Mouse (Mus musculus): ENCODE measurements around the gene Atxn7. TPM values are rescaled to one million over a fixed set of nuclear protein-coding genes. Genes with fewer than 3 reads are reported as not detected.

Atxn7 gene
- total RNA-seq, 2 experiments from 2014 or later = 17.2 to 22.8 TPM

GRCm38 (mm10) chr14:14065142-14065498 is 103.9 kb downstream of the Atxn7 start:
- no peak for DNase-seq

DNA sequence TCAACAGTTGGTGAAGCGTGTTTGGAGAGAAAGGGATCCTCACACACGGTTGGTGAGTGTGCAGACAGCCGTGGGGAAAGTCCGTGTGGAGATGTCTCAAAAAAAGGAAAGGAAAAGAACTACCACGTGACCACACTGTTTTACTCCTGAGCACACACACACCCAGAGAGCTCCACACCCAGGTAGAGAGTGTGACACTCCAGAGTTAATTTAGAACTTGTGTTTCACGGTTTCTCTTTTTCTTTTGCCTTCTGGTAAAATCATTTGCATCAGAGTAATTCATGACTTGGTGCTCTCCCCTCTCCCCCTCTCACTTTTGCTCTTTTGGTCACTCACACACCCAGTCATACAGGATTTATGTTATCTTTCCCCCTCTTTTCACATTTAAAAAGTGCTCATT is 105.0 kb downstream of the Atxn7 start:
- DNase-seq = no peak

DNA sequence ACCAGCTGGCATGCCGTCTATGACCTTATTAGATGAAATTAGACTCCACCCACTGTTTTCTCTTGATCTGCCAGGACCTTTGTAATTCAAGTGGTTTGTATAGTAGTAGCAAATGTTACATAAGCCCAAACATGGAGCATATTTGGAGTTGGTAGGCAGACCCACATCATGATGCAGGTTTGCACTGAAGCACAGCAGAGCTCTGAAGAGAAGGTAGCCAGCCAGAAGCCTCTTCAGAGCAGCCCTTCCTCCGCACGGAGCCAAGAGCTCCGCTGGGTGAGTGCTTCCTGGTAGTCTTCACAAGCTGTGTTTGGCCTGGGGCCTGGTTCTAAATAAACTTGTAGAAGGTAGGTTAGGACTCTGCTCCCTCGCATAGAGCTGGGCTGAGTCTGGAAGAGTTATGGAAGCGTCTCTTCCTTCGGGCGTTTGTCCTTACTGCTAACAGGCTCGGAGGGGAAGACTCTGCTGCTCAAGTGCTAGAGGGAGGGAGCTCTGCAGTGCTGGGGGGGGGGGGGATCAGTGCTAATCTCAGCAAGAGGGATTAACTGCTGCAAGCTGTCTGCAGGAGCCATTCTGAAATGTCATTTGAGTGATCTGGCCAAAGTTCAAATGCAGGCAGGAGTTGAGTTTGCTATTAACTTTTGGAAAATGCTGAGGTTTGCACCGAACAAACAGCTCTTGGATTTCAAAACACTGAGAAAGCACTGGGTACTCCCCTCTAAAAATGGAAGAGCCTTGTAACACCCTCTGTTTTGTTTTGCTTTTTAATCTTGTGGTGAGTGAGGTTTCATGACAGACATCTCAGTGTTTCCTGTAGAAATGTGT is 106.6 kb downstream of the Atxn7 start:
- DNase-seq = peak; percentile 40

DNA sequence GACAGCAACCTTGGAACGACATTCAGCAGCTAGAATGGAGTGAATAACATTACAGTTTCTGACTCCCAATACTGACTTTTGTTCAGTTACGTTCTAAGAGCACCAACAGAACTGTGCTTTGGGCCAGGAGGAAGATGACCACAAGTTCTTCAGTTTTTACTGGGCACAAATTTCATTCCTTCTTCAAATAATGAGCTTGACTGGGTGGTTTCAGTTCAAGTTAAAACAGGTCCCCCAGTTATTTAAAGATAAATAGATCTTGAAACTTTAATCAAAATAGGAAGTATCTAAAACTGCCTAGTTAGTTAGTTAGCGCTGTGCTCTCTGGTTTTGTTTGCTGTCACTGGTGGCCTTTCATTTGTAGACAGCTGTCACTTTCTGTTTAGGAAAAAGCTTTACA is 107.3 kb downstream of the Atxn7 start:
- no peak for DNase-seq

DNA sequence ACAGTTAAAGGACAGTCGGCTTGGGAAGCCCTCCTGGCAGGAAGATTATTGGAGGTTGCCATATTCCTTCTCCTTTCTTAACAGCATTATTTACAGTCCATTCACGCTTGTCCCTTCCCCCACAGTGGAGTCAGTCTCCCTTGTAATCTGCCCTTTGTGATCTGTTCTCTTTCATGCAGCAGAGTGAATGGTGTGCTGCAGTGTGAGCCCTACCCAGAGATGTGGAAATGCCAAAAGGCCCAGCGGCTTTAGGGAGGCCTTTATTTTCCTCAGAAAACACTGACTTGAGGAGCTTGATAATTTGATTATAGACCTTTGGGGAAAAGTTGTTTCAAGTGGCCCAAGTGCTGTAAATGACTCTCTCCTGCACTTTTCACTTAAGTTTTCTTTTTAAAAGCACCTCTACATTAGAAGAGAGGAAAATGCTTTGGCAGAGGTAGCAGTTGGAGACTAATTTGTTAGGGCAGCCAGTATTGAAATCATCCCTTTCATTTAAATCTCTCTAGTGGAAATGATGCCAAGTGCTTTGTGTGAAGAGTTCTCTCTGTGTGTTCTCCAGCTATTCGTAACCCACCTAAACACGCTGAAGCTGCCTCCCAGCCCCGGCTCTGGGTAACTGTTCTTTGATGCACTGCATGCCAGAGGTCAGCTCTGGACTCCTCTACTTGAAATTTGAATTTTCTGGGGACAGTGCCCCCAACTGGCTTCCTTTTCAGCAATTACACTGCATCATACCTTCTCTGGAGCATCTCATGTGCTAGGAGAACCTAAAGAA is 109.5 kb downstream of the Atxn7 start:
- no peak for DNase-seq

GRCm38 (mm10) chr14:14071456-14071855 is 110.2 kb downstream of the Atxn7 start:
- DNase-seq = no peak

GRCm38 (mm10) chr14:14080604-14081194 is 119.5 kb downstream of the Atxn7 start:
- no peak for DNase-seq

GRCm38 (mm10) chr14:14083811-14084210 is 122.6 kb downstream of the Atxn7 start:
- DNase-seq = no peak

- DNase-seq = no peak
These were observed 125.5 kb downstream of the Atxn7 start for GRCm38 (mm10) chr14:14086711-14087263.

DNA sequence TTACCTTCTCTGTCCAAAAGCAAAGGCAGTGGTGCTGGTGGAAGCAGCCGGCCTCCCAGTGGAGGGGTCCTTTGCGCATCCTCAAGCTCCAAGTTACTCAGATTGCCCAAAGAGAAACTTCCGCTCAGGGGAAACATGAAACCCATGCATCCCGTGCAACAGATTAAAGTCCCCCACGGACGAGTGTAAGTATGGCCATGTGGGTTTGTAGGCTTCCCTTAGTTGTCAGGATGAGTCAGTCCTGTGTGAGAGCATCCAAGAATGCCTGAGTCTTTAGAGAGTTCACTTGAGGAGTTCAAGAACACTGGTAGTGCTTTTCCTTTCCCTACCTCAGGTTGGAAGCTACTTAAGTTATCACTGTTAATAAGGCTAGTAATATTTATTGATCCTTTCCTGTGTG is 126.1 kb downstream of the Atxn7 start:
- no peak for DNase-seq

DNA sequence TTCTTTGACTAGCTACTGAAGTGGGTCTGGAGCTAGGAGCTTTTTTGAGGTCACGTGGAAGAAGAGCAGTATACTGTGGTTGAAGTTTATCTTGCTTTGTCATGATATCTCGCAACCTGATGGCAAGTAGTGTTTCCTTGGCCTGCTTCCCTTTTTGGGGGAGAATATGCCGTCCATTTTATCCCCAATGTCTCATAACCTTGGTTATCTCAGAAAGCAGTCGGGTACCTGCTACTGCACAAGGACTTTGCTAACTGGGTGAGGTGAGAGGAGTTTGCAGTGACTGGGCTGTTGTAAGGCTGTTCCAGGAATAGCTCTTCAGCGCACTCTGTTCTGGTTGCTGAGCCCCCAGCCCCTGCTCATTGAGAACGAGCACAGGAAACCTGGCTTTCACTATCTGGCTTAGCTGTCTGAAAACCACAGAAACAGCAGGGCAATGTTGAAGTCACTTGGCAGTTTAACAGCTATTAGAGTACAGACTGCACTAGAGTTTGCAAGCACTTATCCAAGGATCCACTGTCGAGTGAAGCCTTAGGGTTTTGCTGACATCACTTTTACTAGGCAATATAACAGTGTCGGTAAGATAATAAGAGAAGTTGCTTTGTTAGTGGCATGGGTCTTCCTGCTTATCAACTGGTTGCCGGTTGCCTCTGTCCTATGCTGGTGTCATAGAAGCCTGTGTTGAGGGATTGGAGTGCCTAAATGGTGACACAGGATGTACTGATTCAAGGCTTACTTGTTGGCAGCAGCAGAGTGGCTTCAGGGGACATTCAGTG is 127.0 kb downstream of the Atxn7 start:
- DNase-seq = no peak

- no peak for DNase-seq
These were observed 129.3 kb downstream of the Atxn7 start for GRCm38 (mm10) chr14:14090571-14090970.

GRCm38 (mm10) chr14:14098330-14098980 is 137.2 kb downstream of the Atxn7 start:
- DNase-seq = peak; percentile 92

GRCm38 (mm10) chr14:14100773-14101280 is 139.6 kb downstream of the Atxn7 start:
- DNase-seq = no peak

DNA sequence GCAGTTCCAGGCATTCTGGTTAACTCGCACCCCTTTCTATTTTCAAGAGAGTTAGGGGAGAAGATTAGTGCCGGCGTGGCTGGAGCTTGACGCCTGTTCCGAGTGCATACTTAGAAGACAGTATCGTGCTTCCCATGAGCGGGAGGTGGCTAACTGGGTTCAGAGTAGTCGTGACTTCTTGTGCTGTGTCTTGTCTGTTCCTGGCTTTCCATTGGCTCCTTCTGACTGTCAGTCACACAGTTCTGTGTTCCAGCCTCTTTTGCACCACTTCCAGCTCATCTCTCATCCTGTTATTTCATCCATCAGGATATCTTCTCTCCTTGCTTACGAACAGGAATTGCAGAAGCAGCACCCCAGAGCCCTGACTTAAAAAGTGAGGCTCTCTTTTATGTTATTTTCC is 140.1 kb downstream of the Atxn7 start:
- no peak for DNase-seq

DNA sequence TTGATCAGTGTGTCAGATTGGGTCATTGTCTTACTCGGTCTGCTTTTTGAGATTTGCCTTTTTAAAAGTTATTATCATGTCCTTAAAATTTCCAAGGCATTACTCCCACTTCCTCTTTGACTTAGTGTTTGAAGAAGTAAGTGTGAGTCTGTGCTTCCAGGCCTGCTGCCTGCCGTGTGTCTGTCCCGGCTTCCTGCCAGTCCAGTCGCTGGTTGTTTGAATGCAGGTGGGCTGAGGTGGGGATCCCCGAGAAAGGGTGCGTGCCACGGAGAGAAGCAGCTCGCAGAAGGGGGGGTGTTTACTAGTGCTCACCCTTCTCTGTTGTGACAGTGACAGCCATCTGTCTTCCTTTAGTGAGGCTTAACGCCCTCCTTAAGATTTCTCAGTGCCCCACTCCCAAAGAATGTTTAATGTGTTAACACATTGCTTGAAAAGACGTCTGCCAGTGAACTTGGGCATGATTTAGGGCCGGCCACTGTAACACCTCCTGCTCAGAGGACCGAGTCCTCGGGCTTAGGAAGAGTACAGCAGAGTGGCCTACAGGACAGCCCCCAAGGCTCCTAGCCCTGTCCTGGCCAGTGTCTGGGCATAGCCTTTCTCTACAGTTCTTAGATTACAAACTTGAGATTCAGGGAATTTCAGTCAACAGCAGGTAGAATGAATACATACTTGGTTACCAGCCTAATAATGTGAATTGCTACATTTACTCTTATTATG is 143.1 kb downstream of the Atxn7 start:
- DNase-seq = no peak

DNA sequence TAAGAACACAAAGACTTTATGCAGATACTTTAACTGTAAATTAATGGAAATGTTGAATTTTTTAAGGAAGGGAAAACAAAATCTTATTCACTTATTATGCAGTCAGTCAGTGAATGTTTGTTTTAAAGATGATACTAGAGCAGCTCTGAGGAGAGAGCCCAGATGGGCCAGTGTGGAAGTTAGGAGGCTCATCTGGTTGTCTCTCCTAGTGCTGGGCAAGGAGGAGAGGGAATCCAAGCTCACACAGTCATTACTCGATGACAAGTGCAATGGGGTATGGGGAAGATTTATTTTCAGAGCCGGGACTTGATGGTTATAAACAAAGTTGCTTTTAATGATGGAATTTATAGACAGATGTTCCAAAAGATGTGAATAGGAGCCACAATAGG is 143.7 kb downstream of the Atxn7 start:
- no peak for DNase-seq

GRCm38 (mm10) chr14:14110710-14111109 is 149.5 kb downstream of the Atxn7 start:
- DNase-seq = no peak

DNA sequence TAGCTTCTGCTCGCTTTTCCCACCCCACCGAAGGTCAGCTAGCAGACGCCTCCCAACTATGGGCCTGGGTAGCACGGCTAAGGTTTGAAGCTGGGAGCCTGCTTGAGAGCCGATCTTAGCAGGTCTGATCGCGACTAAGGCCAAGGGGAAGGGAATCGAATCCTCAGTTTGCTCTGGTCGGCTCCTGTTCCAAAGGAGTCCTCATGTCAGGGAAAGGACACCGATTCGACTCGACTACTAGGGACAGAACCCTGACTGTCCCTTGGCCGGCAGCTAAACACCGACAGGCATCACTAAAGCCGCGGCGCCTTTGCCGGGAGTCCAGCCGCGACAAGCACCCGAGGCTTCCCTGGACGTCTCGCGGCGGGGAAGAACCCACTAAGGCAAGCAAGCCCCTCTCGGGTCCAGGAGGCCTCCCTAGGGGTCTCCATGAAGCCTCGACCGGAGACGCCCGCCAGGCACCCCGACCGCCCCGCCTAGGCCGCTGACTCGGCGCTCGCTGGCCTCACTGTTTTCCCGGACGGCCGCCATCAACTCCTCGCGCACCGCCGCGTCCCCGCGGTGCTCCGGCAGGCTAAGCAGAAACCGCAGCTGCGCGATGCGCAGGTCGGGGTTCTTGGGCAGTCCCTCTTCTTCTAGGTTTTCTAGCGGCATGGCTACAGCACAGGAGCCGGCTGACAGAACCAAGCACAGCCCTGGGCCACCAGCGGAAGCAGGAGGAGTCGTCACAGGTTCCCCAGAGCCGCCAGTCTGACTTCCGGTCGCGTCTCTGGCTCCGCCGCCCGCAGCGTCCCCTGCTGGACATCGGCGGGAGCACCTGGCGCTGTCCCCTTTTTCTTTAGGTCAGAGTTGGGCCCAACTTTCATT is 159.2 kb downstream of the Atxn7 start, which contains the start of gene Psmd6:
Gene Psmd6, minus strand, starts transcription at position 755 of the 867 bp plus-strand sequence.
- DNase-seq = peak; percentile 94
